Mouse (Mus musculus) heart, postnatal 0 days (tissue): ENCODE measurements around the gene Prdm12.

ENCODE experiments used
- CTCF ChIP-seq: IDR thresholded peaks from 2 replicates; pipeline ENCODE4 v1.5.1; 2016; ENCODE audit warnings: antibody characterized with exemption, control low read depth, low read depth
- EP300 ChIP-seq: IDR thresholded peaks from 2 replicates; pipeline ENCODE4 v1.6.1; 2016; ENCODE audit warnings: antibody characterized with exemption, low read depth

DNA sequence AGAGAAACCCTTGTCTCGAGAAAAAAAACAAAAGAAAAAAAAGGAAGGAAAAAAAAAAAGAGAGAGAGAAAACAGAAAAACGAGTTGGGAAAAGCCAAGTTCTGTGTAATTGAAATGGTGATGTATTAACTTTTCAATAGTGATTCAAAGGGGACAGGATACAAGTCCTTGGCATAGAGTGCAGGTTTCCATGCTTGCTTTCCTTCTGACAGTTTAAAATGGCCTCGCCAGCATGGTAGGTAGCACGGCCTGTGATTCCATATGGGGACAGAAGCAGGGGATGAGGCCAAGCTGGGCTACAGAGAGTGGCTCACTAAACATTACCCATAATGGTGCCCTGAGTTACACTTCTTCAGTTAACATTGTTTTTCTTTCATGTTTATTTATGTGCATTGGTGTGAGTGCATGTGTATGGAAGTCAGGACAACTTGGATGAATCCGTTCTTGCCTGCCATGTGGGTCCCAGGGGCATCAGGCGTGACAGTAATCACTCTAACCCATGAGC, 41.9 kb downstream of the Prdm12 start:
- TF ChIP-seq CTCF (no peak), EP300 (no peak)
